Mouse (Mus musculus) olfactory bulb, adult 2 months (tissue): ENCODE data around the gene Mindy4. TPM values are rescaled to one million over a fixed set of nuclear protein-coding genes. Genes with fewer than 3 reads are reported as not detected.

Experiments used
- H3K27ac ChIP-seq: fragments of 200-500 bp; 2 replicates; pipeline ENCODE4 v1.5.1; 2012; ENCODE audit warnings: low read depth, low read length; ENCODE audit not compliant: insufficient read depth
- H3K4me1 ChIP-seq: fragments of 200-500 bp; 2 replicates; pipeline ENCODE4 v1.6.1; 2012; ENCODE audit warnings: low read length; ENCODE audit not compliant: control insufficient read depth, insufficient read depth
- H3K4me3 ChIP-seq: fragments of 200-500 bp; 2 replicates; pipeline ENCODE4 v1.5.1; 2012; ENCODE audit warnings: mild to moderate bottlenecking, low read depth, low read length, moderate library complexity; ENCODE audit not compliant: insufficient read depth
- CTCF ChIP-seq: fragments of 200-500 bp; IDR thresholded peaks from 2 replicates; pipeline ENCODE4 v1.5.1; 2012; ENCODE audit warnings: low read depth, mild to moderate bottlenecking, low read length, moderate library complexity; ENCODE audit not compliant: insufficient read depth
- POLR2A ChIP-seq: fragments of 200-500 bp; IDR thresholded peaks from 2 replicates; pipeline ENCODE4 v1.6.1; 2012; ENCODE audit warnings: mild to moderate bottlenecking, low read depth, low read length, moderate library complexity; ENCODE audit not compliant: insufficient read depth
- WGBS: fragments of 180-500 bp; shearing (Covaris S2); methylation state at CpG from one replicate; pipeline ENCODE4 v1.1.7; 2018; 5-methylcytosine and 5-hydroxymethylcytosine counted together
- polyA plus RNA-seq: library from polyadenylated mRNA; stranded (reverse); fragments of >200 nt; gene quantifications from 2 replicates; pipeline ENCODE4 v1.2.4, GENCODE M21; 2012; ENCODE audit warnings: low replicate concordance; ENCODE audit not compliant: missing spikeins, insufficient read depth, insufficient read length

Gene Mindy4
- polyA plus RNA-seq, 1 experiment, result not detected

- 95% methylated on average over 6 of the region's 6 CpGs for WGBS
- TF ChIP-seq CTCF (no peak), POLR2A (no peak)
- no peak overlapping the region for H3K27ac ChIP-seq
- H3K4me1 ChIP-seq, result peaks cover 31% of the 10 kb centered on the region
- H3K4me3 ChIP-seq, result no peak overlapping the region
Measured at GRCm38 (mm10) chr6:55278086-55278485, 74.9 kb downstream of the Mindy4 start.

- H3K4me3 ChIP-seq, result no peak overlapping the region
- TF ChIP-seq CTCF (no peak), POLR2A (no peak)
- H3K27ac ChIP-seq, result no peak overlapping the region
- 95% methylated on average over 4 of the region's 4 CpGs for WGBS
- peaks cover 29% of the 10 kb centered on the region for H3K4me1 ChIP-seq
Measured at GRCm38 (mm10) chr6:55278520-55278919, 75.3 kb downstream of the Mindy4 start.

GRCm38 (mm10) chr6:55280979-55281378 is 77.8 kb downstream of the Mindy4 start:
- no peak for TF ChIP-seq CTCF
- TF ChIP-seq POLR2A, result no peak
- H3K27ac ChIP-seq, result no peak overlapping the region
- 92% methylated on average over 8 of the region's 8 CpGs for WGBS
- H3K4me1 ChIP-seq, result peaks cover 28% of the 10 kb centered on the region
- H3K4me3 ChIP-seq, result no peak overlapping the region

GRCm38 (mm10) chr6:55281687-55282086 is 78.5 kb downstream of the Mindy4 start:
- 93% methylated on average over 7 of the region's 7 CpGs for WGBS

GRCm38 (mm10) chr6:55282348-55282747 is 79.2 kb downstream of the Mindy4 start:
- no peak overlapping the region for H3K27ac ChIP-seq
- TF ChIP-seq CTCF (no peak), POLR2A (no peak)
- H3K4me3 ChIP-seq, result no peak overlapping the region
- 94% methylated on average over 8 of the region's 8 CpGs for WGBS
- peaks cover 19% of the 10 kb centered on the region for H3K4me1 ChIP-seq

More at GRCm38 (mm10) chr6:55281687-55282086, 78.5 kb downstream of the Mindy4 start:
- no peak overlapping the region for H3K27ac ChIP-seq
- H3K4me3 ChIP-seq, result no peak overlapping the region
- H3K4me1 ChIP-seq, result peaks cover 21% of the 10 kb centered on the region
- TF ChIP-seq POLR2A, result no peak
- no peak for TF ChIP-seq CTCF

GRCm38 (mm10) chr6:55285218-55285617 is 82.0 kb downstream of the Mindy4 start:
- Histone ChIP-seq H3K4me3 (no peak overlapping the region), H3K4me1 (peaks cover 15% of the 10 kb centered on the region), H3K27ac (no peak overlapping the region)
- no peak for TF ChIP-seq POLR2A
- no peak for TF ChIP-seq CTCF
- 50% methylated on average over 5 of the region's 5 CpGs for WGBS

- H3K27ac ChIP-seq, result no peak overlapping the region
- no peak for TF ChIP-seq POLR2A
- TF ChIP-seq CTCF, result no peak
- H3K4me1 ChIP-seq, result peaks cover 19% of the 10 kb centered on the region
- H3K4me3 ChIP-seq, result no peak overlapping the region
- 77% methylated on average over 5 of the region's 5 CpGs for whole genome bisulfite sequencing
Measured at GRCm38 (mm10) chr6:55288007-55288602, 84.9 kb downstream of the Mindy4 start.

GRCm38 (mm10) chr6:55294549-55295131 is 91.5 kb downstream of the Mindy4 start:
- WGBS, result 68% methylated on average over 19 of the region's 19 CpGs

GRCm38 (mm10) chr6:55295325-55295724 is 92.1 kb downstream of the Mindy4 start:
- H3K4me1 ChIP-seq, result peaks cover 4% of the 10 kb centered on the region
- H3K27ac ChIP-seq, result no peak overlapping the region
- WGBS, result 41% methylated on average over 1 of the region's 1 CpGs
- TF ChIP-seq CTCF (no peak), POLR2A (no peak)
- H3K4me3 ChIP-seq, result no peak overlapping the region

More at GRCm38 (mm10) chr6:55294549-55295131, 91.5 kb downstream of the Mindy4 start:
- Histone ChIP-seq H3K4me1 (peaks cover 4% of the 10 kb centered on the region), H3K27ac (no peak overlapping the region), H3K4me3 (no peak overlapping the region)
- TF ChIP-seq CTCF (no peak), POLR2A (no peak)

- TF ChIP-seq POLR2A (no peak), CTCF (no peak)
- no peaks in the 10 kb centered on the region for H3K4me1 ChIP-seq
- H3K27ac ChIP-seq, result no peak overlapping the region
- no peak overlapping the region for H3K4me3 ChIP-seq
- 94% methylated on average over 8 of the region's 8 CpGs for WGBS
Measured at GRCm38 (mm10) chr6:55299482-55299881, 96.3 kb downstream of the Mindy4 start.
